Mouse (Mus musculus): ENCODE data around the gene Cnr1. TPM values are rescaled to one million over a fixed set of nuclear protein-coding genes. Genes with fewer than 3 reads are reported as not detected.

Cnr1 gene
- polyA plus RNA-seq, 1 experiment = 1.6 TPM

GRCm38 (mm10) chr4:33926010-33926409 is 1.6 kb downstream of the Cnr1 start:
- H3K9ac ChIP-seq (ENCODE audit: low read depth, poor library complexity, severe bottlenecking) = no peak overlapping the region
- H3K4me1 ChIP-seq (ENCODE audit: control insufficient read depth, insufficient read depth, low read length) = no peaks in the 10 kb centered on the region
- no peaks in the 10 kb centered on the region for H3K9me3 ChIP-seq (replicated peaks; ENCODE audit: control insufficient read depth, insufficient read depth, low read length, poor library complexity, severe bottlenecking)
- no peak for TF ChIP-seq EP300 (IDR thresholded peaks at IDR 0.05; ENCODE audit: insufficient read depth, low read depth, low read length)
- TF ChIP-seq POLR2A (IDR thresholded peaks at IDR 0.05; ENCODE audit: insufficient read depth, low read length) = no peak
- TF ChIP-seq CTCF (IDR thresholded peaks at IDR 0.05; ENCODE audit: low read depth, low read length) = no peak
- no peak overlapping the region for H3K4me3 ChIP-seq (ENCODE audit: low read depth, low read length)
- no peaks in the 10 kb centered on the region for H3K36me3 ChIP-seq (ENCODE audit: control insufficient read depth, insufficient read depth, low read length, poor library complexity, severe bottlenecking)
- no peaks in the 10 kb centered on the region for H3K27me3 ChIP-seq (ENCODE audit: control insufficient read depth, insufficient read depth, low read length, poor library complexity, severe bottlenecking)
- no peak overlapping the region for H3K27ac ChIP-seq (ENCODE audit: insufficient read depth, low read length)

DNA sequence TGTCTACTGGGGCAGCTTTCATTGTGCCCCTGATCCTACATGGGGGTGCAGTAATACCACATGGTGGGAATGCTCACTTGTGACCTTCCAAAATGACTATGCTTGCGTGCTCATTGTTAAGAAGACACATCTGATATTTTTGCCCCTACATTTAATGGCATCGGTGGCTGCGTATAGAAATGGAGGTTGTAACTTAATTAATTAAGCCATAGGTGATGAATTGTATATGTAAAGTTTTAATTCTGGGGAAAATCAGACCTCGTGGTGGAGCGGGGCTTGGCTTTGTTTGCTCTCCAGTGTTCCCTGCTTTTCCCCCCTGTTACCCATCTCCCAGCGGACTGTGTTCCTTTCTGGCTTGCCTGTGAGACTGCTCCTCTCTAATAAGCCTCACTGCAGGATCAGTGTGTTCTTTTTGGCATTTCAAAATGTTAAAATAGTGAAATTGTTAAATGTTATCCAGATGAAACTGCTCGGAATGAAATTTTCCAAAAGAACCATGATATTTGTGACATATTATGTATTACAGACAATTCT is 2.4 kb downstream of the Cnr1 start:
- TF ChIP-seq POLR2A (IDR thresholded peaks at IDR 0.05; ENCODE audit: insufficient read depth, low read length) (no peak), EP300 (IDR thresholded peaks at IDR 0.05; ENCODE audit: insufficient read depth, low read depth, low read length) (no peak), CTCF (IDR thresholded peaks at IDR 0.05; ENCODE audit: low read depth, low read length) (no peak)
- Histone ChIP-seq H3K4me1 (ENCODE audit: control insufficient read depth, insufficient read depth, low read length) (no peaks in the 10 kb centered on the region), H3K4me3 (ENCODE audit: low read depth, low read length) (no peak overlapping the region), H3K27ac (ENCODE audit: insufficient read depth, low read length) (no peak overlapping the region), H3K9ac (ENCODE audit: low read depth, poor library complexity, severe bottlenecking) (no peak overlapping the region), H3K27me3 (ENCODE audit: control insufficient read depth, insufficient read depth, low read length, poor library complexity, severe bottlenecking) (no peaks in the 10 kb centered on the region), H3K36me3 (ENCODE audit: control insufficient read depth, insufficient read depth, low read length, poor library complexity, severe bottlenecking) (no peaks in the 10 kb centered on the region), H3K9me3 (replicated peaks; ENCODE audit: control insufficient read depth, insufficient read depth, low read length, poor library complexity, severe bottlenecking) (no peaks in the 10 kb centered on the region)

DNA sequence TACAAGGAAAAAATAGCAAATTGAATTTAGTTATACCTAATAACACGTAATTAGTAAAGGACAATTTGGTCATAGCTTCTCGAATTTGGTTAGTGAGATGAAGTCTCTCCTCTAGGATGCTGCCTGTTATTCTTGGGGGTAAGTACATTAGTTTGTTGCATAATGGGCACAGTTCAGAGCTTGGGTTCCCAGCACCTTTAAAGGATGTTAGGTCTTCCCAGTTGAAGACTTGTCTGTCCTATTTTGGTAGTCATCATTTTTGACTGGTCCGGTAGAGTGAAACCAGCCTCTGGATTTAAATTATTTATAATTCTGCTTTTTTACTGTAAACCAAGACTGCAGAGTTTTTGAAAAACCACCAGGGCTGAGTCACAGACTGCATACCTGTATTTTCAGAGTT is 3.3 kb downstream of the Cnr1 start:
- no peaks in the 10 kb centered on the region for H3K27me3 ChIP-seq (ENCODE audit: control insufficient read depth, insufficient read depth, low read length, poor library complexity, severe bottlenecking)
- no peaks in the 10 kb centered on the region for H3K4me1 ChIP-seq (ENCODE audit: control insufficient read depth, insufficient read depth, low read length)
- H3K9ac ChIP-seq (ENCODE audit: low read depth, poor library complexity, severe bottlenecking) = no peak overlapping the region
- no peaks in the 10 kb centered on the region for H3K36me3 ChIP-seq (ENCODE audit: control insufficient read depth, insufficient read depth, low read length, poor library complexity, severe bottlenecking)
- TF ChIP-seq POLR2A (IDR thresholded peaks at IDR 0.05; ENCODE audit: insufficient read depth, low read length) (no peak), EP300 (IDR thresholded peaks at IDR 0.05; ENCODE audit: insufficient read depth, low read depth, low read length) (no peak), CTCF (IDR thresholded peaks at IDR 0.05; ENCODE audit: low read depth, low read length) (no peak)
- no peak overlapping the region for H3K27ac ChIP-seq (ENCODE audit: insufficient read depth, low read length)
- no peaks in the 10 kb centered on the region for H3K9me3 ChIP-seq (replicated peaks; ENCODE audit: control insufficient read depth, insufficient read depth, low read length, poor library complexity, severe bottlenecking)
- H3K4me3 ChIP-seq (ENCODE audit: low read depth, low read length) = no peak overlapping the region

GRCm38 (mm10) chr4:33928450-33928849 is 4.1 kb downstream of the Cnr1 start:
- H3K36me3 ChIP-seq (ENCODE audit: control insufficient read depth, insufficient read depth, low read length, poor library complexity, severe bottlenecking) = no peaks in the 10 kb centered on the region
- no peaks in the 10 kb centered on the region for H3K27me3 ChIP-seq (ENCODE audit: control insufficient read depth, insufficient read depth, low read length, poor library complexity, severe bottlenecking)
- no peaks in the 10 kb centered on the region for H3K4me1 ChIP-seq (ENCODE audit: control insufficient read depth, insufficient read depth, low read length)
- no peak for TF ChIP-seq EP300 (IDR thresholded peaks at IDR 0.05; ENCODE audit: insufficient read depth, low read depth, low read length)
- no peak for TF ChIP-seq CTCF (IDR thresholded peaks at IDR 0.05; ENCODE audit: low read depth, low read length)
- TF ChIP-seq POLR2A (IDR thresholded peaks at IDR 0.05; ENCODE audit: insufficient read depth, low read length) = no peak
- H3K4me3 ChIP-seq (ENCODE audit: low read depth, low read length) = no peak overlapping the region
- no peak overlapping the region for H3K9ac ChIP-seq (ENCODE audit: low read depth, poor library complexity, severe bottlenecking)
- H3K27ac ChIP-seq (ENCODE audit: insufficient read depth, low read length) = no peak overlapping the region
- no peaks in the 10 kb centered on the region for H3K9me3 ChIP-seq (replicated peaks; ENCODE audit: control insufficient read depth, insufficient read depth, low read length, poor library complexity, severe bottlenecking)

- no peak overlapping the region for H3K9ac ChIP-seq (ENCODE audit: low read depth, poor library complexity, severe bottlenecking)
- H3K27me3 ChIP-seq (ENCODE audit: control insufficient read depth, insufficient read depth, low read length, poor library complexity, severe bottlenecking) = no peaks in the 10 kb centered on the region
- H3K36me3 ChIP-seq (ENCODE audit: control insufficient read depth, insufficient read depth, low read length, poor library complexity, severe bottlenecking) = no peaks in the 10 kb centered on the region
- no peak overlapping the region for H3K4me3 ChIP-seq (ENCODE audit: low read depth, low read length)
- no peak for TF ChIP-seq EP300 (IDR thresholded peaks at IDR 0.05; ENCODE audit: insufficient read depth, low read depth, low read length)
- no peak for TF ChIP-seq POLR2A (IDR thresholded peaks at IDR 0.05; ENCODE audit: insufficient read depth, low read length)
- TF ChIP-seq CTCF (IDR thresholded peaks at IDR 0.05; ENCODE audit: low read depth, low read length) = no peak
- no peaks in the 10 kb centered on the region for H3K4me1 ChIP-seq (ENCODE audit: control insufficient read depth, insufficient read depth, low read length)
- no peaks in the 10 kb centered on the region for H3K9me3 ChIP-seq (replicated peaks; ENCODE audit: control insufficient read depth, insufficient read depth, low read length, poor library complexity, severe bottlenecking)
- H3K27ac ChIP-seq (ENCODE audit: insufficient read depth, low read length) = no peak overlapping the region
These were observed 7.0 kb downstream of the Cnr1 start for GRCm38 (mm10) chr4:33931347-33931746.

DNA sequence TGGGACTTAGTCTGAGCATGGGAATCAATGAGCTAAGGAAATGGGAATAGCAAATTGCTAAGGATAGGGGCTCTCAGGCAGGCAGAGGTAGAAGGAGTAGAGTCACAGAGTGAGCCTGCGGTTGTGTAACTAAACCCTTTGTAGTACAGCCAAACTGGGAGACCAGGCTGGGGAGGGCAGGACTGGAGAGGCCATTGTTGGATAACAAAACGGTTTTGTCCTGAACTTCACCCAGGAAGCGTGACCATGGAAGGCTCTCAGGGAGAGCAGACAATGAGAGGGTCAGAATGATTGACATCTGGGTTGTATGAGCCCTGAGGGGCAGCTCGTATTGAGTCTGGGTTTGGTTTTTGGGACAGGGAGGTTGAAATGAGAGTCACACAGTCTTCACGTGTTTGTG is 17.2 kb downstream of the Cnr1 start:
- H3K4me3 ChIP-seq (ENCODE audit: low read depth, low read length) = no peak overlapping the region
- no peak for TF ChIP-seq CTCF (IDR thresholded peaks at IDR 0.05; ENCODE audit: low read depth, low read length)
- no peak for TF ChIP-seq EP300 (IDR thresholded peaks at IDR 0.05; ENCODE audit: insufficient read depth, low read depth, low read length)
- TF ChIP-seq POLR2A (IDR thresholded peaks at IDR 0.05; ENCODE audit: insufficient read depth, low read length) = no peak
- H3K27me3 ChIP-seq (ENCODE audit: control insufficient read depth, insufficient read depth, low read length, poor library complexity, severe bottlenecking) = no peaks in the 10 kb centered on the region
- no peaks in the 10 kb centered on the region for H3K9me3 ChIP-seq (replicated peaks; ENCODE audit: control insufficient read depth, insufficient read depth, low read length, poor library complexity, severe bottlenecking)
- H3K27ac ChIP-seq (ENCODE audit: insufficient read depth, low read length) = no peak overlapping the region
- H3K36me3 ChIP-seq (ENCODE audit: control insufficient read depth, insufficient read depth, low read length, poor library complexity, severe bottlenecking) = no peaks in the 10 kb centered on the region
- no peaks in the 10 kb centered on the region for H3K4me1 ChIP-seq (ENCODE audit: control insufficient read depth, insufficient read depth, low read length)
- H3K9ac ChIP-seq (ENCODE audit: low read depth, poor library complexity, severe bottlenecking) = no peak overlapping the region

All from ES-Bruce4 (cell line).